Mouse (Mus musculus) bone marrow macrophage, adult 2 months (primary cell): ENCODE data around the gene Ddx39b.

Source experiments
- CTCF ChIP-seq: IDR thresholded peaks from 2 replicates; pipeline ENCODE4 v1.5.1; 2012; ENCODE audit warnings: low read depth, mild to moderate bottlenecking, low read length, moderate library complexity
- POLR2A ChIP-seq: IDR thresholded peaks from 2 replicates; pipeline ENCODE4 v1.6.1; 2012; ENCODE audit warnings: mild to moderate bottlenecking, low read depth, low read length, borderline replicate concordance

DNA sequence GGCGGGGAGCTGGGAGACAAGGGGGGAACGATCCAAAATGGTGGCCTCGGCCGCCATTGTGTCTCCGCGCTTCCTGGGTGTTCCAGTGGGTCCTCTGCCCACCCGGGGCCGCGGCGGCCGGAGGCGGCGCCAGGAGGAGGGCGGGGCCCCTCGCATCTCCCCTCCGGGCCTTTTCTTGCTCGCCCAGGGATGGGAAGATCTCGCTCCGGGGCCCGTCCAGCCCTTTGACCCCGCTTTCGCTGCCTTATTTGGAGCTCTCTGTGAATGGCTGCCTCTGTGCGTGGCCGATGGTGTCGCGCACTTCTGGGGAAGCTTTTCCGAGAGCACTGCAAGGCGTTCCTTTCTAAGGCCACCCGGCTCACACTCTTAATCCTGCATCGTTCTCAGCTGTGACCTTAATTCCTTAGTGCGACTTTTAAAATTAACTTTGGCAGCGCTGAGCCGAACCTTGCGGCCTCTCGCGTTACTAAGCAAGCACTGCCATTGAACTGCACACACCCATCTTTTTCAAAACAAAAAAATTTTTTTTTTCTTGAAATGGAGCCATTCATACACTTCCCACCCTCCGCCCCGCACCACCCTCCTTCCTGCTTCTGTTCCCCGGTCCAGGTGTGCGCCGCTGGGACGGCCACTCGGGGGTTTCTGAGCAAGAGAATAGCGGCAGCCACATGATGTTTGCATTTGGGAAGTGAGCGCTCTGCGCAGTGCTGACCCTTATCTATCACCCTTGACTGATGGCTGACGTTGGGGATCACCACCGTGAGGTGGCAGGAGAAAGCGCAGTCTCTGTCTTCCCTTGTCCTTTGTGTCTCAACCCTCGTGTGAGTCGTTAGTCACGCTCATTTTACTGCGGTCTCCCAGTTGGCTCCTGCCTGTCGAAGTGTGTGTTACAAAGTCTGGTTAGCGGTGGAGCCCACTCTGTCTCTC lies 732 bp downstream of the Ddx39b start:
- TF ChIP-seq CTCF (peak; percentile 20; the same call in 1 of the 2 replicates), POLR2A (no peak)
